Mouse (Mus musculus): ENCODE data around the gene Dpy19l2. TPM values are rescaled to one million over a fixed set of nuclear protein-coding genes. Genes with fewer than 3 reads are reported as not detected.
"Not testable (repeated sequence)": the region's sequence is repeated elsewhere in the genome, so short reads cannot be mapped to it uniquely, and the experiment has no call there.

Dpy19l2 gene
- polyA plus RNA-seq (2016; fragmentation: Nextera tagmentation; extraction: Ambion mirVana), result 0.10 and 0.11 TPM in 2 replicates

- 0 out of 2 replicates have a peak, but pooled peaks cover 2% of the 10 kb centered on the region for H3K4me1 ChIP-seq
- peaks cover 3% of the 10 kb centered on the region; the same call in 1 of the 2 replicates for H3K9me3 ChIP-seq
- H3K4me3 ChIP-seq, result peak within 1 kb of the TSS; percentile 68
- H3K27me3 ChIP-seq (ENCODE audit: insufficient read depth, poor library complexity, severe bottlenecking), result 0 out of 2 replicates have a peak, but pooled peaks cover 3% of the 10 kb centered on the region
- peak; percentile 88 for DNase-seq (ENCODE audit: low spot score)
- H3K27ac ChIP-seq, result peak within 1 kb of the TSS; percentile 72
- WGBS, result 1% methylated on average over 45 of the region's 45 CpGs
- no peaks in the 10 kb centered on the region for H3K36me3 ChIP-seq
These were observed at the start of gene Dpy19l2 for GRCm38 (mm10) chr9:24695700-24696404. Dpy19l2 (minus strand) TSS chr9:24696293.

GRCm38 (mm10) chr9:24744958-24745357, 48.9 kb upstream of the Dpy19l2 start:
- WGBS, result 89% methylated on average over 5 of the region's 5 CpGs
- no peaks in the 10 kb centered on the region for H3K4me1 ChIP-seq
- no peak overlapping the region for H3K27ac ChIP-seq
- H3K9me3 ChIP-seq, result no peaks in the 10 kb centered on the region
- peaks cover 91% of the 10 kb centered on the region for H3K36me3 ChIP-seq
- no peaks in the 10 kb centered on the region for H3K27me3 ChIP-seq (ENCODE audit: insufficient read depth, poor library complexity, severe bottlenecking)
- DNase-seq (ENCODE audit: low spot score), result no peak
- no peak overlapping the region for H3K4me3 ChIP-seq

DNA sequence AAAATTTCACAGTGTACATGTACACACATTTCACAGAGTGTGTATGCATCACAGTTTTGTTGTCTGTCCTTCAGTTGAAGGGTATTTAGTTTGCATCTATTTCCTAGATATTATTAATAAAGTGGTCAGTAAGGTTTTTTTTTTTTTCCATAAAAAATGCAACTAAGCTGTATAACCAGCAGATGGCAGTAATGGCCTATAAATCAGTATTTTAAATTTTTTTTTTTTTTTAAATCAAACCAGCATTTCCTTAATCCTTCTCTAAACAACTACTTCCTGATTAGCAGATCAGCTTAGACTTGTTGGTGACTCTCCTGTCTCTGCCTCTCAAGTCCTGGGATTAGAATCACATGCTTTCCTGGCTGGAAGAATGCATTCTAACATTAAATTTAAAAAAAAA, 5.2 kb upstream of the Dpy19l2 start:
- H3K36me3 ChIP-seq, result no peaks in the 10 kb centered on the region
- H3K27me3 ChIP-seq (ENCODE audit: insufficient read depth, poor library complexity, severe bottlenecking), result no peaks in the 10 kb centered on the region
- no peak overlapping the region for H3K4me3 ChIP-seq
- no peak for DNase-seq (ENCODE audit: low spot score)
- peaks cover 3% of the 10 kb centered on the region; the same call in 1 of the 2 replicates for H3K9me3 ChIP-seq
- H3K4me1 ChIP-seq, result no peaks in the 10 kb centered on the region
- no peak overlapping the region for H3K27ac ChIP-seq

DNA sequence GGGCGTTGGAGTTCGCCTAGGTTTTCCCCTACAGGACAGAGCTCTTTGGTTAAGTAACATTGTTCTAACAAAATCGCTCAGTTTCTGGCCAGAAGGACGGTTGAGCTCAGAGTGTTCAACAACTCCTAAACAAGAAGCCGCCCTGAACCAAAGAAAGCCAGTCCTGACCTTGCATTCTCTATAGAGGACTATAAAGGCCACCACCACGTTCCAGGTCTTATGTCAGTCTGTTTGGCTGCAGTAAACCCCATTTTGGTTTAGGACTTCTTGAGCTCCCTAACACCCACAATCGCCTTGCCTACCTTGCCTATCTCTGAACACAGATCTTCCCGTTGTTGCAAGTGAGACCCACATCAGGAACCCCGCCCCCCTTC, 299 bp upstream of the Dpy19l2 start:
- H3K9me3 ChIP-seq, result peaks cover 3% of the 10 kb centered on the region; the same call in 1 of the 2 replicates
- H3K4me1 ChIP-seq, result 0 out of 2 replicates have a peak, but pooled peaks cover 2% of the 10 kb centered on the region
- H3K27ac ChIP-seq, result no peak overlapping the region
- 0 out of 2 replicates have a peak, but pooled peaks cover 3% of the 10 kb centered on the region for H3K27me3 ChIP-seq (ENCODE audit: insufficient read depth, poor library complexity, severe bottlenecking)
- peak overlapping the region; percentile 68 for H3K4me3 ChIP-seq
- whole genome bisulfite sequencing, result 16% methylated on average over 9 of the region's 9 CpGs
- H3K36me3 ChIP-seq, result no peaks in the 10 kb centered on the region
- no peak for DNase-seq (ENCODE audit: low spot score)

DNA sequence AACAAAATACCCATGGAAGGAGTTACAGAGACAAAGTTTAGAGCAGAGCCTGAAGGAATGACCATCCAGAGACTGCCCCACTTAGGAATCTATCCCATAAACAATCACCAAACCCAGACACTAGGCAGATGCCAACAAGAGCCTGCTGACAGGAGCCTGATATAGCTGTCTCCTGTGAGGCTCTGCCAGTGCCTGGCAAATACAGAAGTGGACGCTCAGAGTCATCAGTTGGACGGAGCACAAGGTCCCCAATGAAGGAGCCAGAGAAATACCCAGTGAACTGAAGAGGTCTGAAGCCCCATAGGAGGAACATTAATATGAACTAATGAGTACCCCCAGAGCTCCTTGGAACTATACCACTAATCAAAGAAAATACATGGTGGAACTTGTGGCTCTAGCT, 58.8 kb downstream of the Dpy19l2 start:
- H3K9me3 ChIP-seq; H3K27ac ChIP-seq; DNase-seq (ENCODE audit: low spot score); H3K27me3 ChIP-seq (ENCODE audit: insufficient read depth, poor library complexity, severe bottlenecking); H3K4me3 ChIP-seq; H3K4me1 ChIP-seq; H3K36me3 ChIP-seq: not testable (repeated sequence)
- 34% methylated on average over 2 of the region's 2 CpGs for WGBS

GRCm38 (mm10) chr9:24624896-24625295, 71.2 kb downstream of the Dpy19l2 start, which contains the start of gene Cypt4:
Cypt4 (plus strand) TSS chr9:24625196.
- 84% methylated on average over 5 of the region's 5 CpGs for WGBS
- no peak for DNase-seq (ENCODE audit: low spot score)
- Histone ChIP-seq H3K4me1 (no peaks in the 10 kb centered on the region), H3K4me3 (no peak within 1 kb of the TSS), H3K9me3 (no peaks in the 10 kb centered on the region), H3K36me3 (no peaks in the 10 kb centered on the region), H3K27me3 (ENCODE audit: insufficient read depth, poor library complexity, severe bottlenecking) (no peaks in the 10 kb centered on the region), H3K27ac (no peak within 1 kb of the TSS)

DNA sequence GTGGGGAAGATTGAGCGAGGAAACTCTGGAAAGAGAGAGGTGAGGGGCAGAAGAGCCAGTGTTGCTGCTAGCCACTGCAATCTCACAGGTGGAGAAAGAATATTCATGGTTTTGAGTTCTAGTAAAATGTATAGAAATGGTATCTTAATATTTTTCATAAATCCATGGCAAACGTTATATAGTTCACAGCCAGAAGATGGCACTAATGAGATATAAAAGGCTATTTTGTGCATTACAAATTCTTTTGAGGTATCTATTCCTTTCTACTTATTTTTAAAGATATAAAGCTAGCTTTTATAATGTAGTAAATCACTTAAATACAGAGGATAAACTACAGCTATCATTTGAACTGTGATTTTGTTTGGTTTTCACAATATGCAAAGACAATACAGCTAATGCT, 157.9 kb downstream of the Dpy19l2 start:
- DNase-seq (ENCODE audit: low spot score), result no peak
- Histone ChIP-seq H3K4me1 (no peaks in the 10 kb centered on the region), H3K27me3 (ENCODE audit: insufficient read depth, poor library complexity, severe bottlenecking) (no peaks in the 10 kb centered on the region), H3K4me3 (no peak overlapping the region), H3K36me3 (no peaks in the 10 kb centered on the region), H3K27ac (no peak overlapping the region), H3K9me3 (no peaks in the 10 kb centered on the region)
- 29% methylated on average over 2 of the region's 2 CpGs for WGBS

DNA sequence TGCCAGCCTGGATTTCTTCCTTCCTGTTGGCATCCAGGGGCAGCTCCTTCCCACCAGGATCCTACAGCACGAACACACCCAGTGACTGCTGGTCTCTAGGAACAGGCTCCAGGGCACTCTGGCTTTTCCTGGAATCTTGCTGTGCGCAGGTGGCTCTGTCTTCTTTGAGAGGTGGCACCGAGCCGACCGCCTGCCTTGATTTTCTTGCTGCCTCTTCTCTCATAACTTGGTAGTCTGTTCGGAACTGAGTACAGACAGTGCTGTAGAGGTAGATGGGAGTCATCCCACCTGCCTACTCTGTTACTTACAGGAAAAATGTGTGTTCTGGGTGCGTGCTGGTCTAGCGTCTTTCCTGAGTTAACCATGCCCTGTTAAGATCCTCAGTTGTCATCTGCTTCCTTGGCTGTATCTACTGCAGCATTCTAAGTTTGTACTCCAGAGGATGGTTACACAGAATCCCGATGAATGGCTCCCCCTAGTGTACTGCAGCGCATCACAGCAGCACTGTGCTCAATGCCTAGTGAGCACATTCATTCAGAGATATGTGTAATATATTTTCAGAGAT, 179.4 kb downstream of the Dpy19l2 start:
- 58% methylated on average over 10 of the region's 10 CpGs for WGBS
- H3K27ac ChIP-seq, result no peak overlapping the region
- H3K9me3 ChIP-seq, result no peaks in the 10 kb centered on the region
- H3K36me3 ChIP-seq, result no peaks in the 10 kb centered on the region
- H3K27me3 ChIP-seq (ENCODE audit: insufficient read depth, poor library complexity, severe bottlenecking), result no peaks in the 10 kb centered on the region
- H3K4me1 ChIP-seq, result no peaks in the 10 kb centered on the region
- no peak overlapping the region for H3K4me3 ChIP-seq
- DNase-seq (ENCODE audit: low spot score), result no peak

GRCm38 (mm10) chr9:24514078-24514469, 182.0 kb downstream of the Dpy19l2 start:
- no peaks in the 10 kb centered on the region for H3K9me3 ChIP-seq
- H3K4me1 ChIP-seq, result no peaks in the 10 kb centered on the region
- no peaks in the 10 kb centered on the region for H3K27me3 ChIP-seq (ENCODE audit: insufficient read depth, poor library complexity, severe bottlenecking)
- WGBS, result 72% methylated on average over 5 of the region's 5 CpGs
- H3K27ac ChIP-seq, result no peak overlapping the region
- H3K36me3 ChIP-seq, result no peaks in the 10 kb centered on the region
- DNase-seq (ENCODE audit: low spot score), result no peak
- no peak overlapping the region for H3K4me3 ChIP-seq

DNA sequence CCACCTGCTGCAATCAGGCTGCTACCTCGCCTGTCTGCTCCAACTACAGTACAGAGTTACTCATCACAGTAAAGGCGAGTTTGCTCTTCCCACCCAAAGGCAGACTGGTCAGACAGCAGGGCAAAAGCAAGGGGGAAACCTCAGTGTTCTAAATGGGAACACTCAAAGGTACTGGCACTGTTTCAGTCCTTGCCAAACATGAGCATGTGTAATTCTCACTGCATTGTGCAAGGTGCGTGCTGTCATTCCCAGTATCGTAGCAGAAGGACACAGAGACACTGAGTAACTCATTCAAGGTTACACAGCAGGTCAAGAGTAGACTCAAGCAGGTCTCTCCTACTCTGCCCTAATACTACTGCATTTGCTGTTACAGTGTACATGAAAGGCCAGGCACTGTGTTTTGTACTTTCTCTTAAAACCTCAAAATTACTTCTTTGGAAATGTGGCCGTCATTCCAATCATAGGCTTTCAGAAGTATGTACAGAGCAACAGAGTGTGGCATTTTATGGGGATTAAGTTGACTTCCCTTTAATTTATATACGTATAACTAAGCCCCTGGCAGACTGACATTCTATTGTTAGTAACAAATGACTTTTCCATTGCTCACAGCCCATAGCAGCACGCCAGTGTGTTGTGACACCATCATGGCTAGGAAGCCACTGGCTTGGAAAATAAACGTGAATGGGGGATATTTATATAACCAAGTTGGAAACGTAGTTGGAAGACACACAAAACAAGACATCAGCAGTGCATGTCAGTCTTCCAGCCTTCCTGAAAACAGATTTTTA, 182.6 kb downstream of the Dpy19l2 start:
- Histone ChIP-seq H3K4me3 (no peak overlapping the region), H3K9me3 (no peaks in the 10 kb centered on the region), H3K27ac (no peak overlapping the region), H3K27me3 (ENCODE audit: insufficient read depth, poor library complexity, severe bottlenecking) (no peaks in the 10 kb centered on the region), H3K4me1 (no peaks in the 10 kb centered on the region), H3K36me3 (no peaks in the 10 kb centered on the region)
- 72% methylated on average over 9 of the region's 9 CpGs for WGBS
- no peak for DNase-seq (ENCODE audit: low spot score)

DNA sequence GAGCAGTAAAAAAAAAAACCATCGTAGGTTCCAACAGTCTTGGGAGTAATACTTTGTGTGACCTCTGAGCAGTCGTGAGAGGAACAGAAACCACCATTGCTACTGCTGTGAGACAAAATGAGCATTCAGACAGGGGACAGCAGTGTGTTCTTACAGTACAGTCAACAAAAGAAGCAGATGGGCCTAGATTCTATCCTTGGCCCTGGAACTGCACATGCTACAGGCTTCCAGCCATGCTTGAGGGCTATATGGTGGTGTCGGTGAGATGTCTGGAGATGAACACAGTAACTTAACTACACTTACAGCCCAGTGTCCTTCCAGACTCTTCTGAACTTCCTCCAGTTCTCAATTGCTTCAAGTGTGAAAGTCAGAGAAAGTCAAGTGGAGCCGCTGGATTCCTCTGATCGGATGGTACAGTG, 184.0 kb downstream of the Dpy19l2 start:
- no peaks in the 10 kb centered on the region for H3K9me3 ChIP-seq
- no peak overlapping the region for H3K27ac ChIP-seq
- no peaks in the 10 kb centered on the region for H3K4me1 ChIP-seq
- H3K27me3 ChIP-seq (ENCODE audit: insufficient read depth, poor library complexity, severe bottlenecking), result no peaks in the 10 kb centered on the region
- no peaks in the 10 kb centered on the region for H3K36me3 ChIP-seq
- H3K4me3 ChIP-seq, result no peak overlapping the region
- WGBS, result 83% methylated on average over 5 of the region's 5 CpGs
- DNase-seq (ENCODE audit: low spot score), result no peak

DNA sequence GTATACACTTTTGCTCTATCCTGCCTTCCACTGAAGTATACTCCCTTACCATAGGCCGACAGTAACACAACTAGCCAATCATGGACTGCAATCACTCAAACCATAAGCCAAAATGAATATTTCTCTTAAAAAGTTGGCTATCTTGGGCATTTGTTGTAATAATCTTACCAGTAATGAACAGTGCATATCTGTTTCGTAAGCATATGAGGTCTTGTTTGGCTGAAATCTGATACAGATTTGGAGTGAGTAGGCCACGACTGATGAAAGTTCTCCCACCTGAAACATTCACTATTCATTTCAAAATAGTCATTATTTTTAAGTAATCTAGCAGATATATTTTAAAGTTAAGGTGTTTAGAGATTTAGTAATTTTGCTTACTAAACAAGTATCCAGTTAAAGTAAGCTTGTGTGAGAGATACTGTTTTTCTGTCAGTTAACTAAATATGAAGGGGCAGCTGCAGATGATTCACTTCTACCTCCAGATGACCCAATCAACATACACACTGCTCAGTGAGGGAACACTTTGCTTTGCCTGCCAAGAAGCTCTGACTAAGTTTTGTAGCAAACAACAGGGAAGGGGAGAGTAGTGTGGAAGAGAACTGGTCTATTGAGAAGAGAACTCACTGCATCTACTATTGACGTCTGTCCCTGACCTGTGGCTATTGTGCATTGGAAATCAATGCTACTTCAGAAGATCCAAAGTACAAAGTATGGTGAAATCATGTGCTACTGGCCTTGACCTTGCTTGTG, 184.5 kb downstream of the Dpy19l2 start:
- H3K4me3 ChIP-seq, result no peak overlapping the region
- no peaks in the 10 kb centered on the region for H3K36me3 ChIP-seq
- H3K4me1 ChIP-seq, result no peaks in the 10 kb centered on the region
- no peaks in the 10 kb centered on the region for H3K27me3 ChIP-seq (ENCODE audit: insufficient read depth, poor library complexity, severe bottlenecking)
- no peaks in the 10 kb centered on the region for H3K9me3 ChIP-seq
- no peak overlapping the region for H3K27ac ChIP-seq
- DNase-seq (ENCODE audit: low spot score), result no peak
- WGBS, result 87% methylated on average over 4 of the region's 4 CpGs

All from heart, embryonic 10.5 days (tissue).